Mouse (Mus musculus): ENCODE measurements at regions not wholly inside any gene's neighbourhood (a gene's known extent, or its start where the extent isn't known, plus 50 kb on each side); places are given as distances from the start of the nearest gene placed in this dataset.
"Not testable (repeated sequence)": the region's sequence is repeated elsewhere in the genome, so short reads cannot be mapped to it uniquely, and the experiment has no call there.

DNA sequence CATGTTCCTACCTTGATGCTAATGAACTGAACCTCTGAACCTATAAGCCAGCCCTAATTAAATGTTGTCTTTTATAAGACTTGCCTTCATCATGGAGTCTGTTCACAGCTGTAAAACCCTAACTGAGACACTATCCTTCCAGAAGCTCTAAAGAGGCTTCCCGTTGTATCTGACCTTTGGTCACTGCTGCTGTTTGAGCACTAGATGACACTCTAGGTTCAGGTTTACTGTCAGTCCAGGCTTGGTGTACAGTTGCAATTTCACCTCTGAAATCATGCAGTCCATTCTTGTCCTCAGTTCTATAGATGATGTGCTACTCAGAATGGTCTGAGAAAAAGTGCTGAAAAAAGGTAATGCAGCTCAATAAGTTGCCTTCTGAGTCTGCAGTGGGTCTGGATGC lies 221.9 kb upstream of the Zpld1 start:
- DNase-seq (ENCODE audit: low spot score): no peak

DNA sequence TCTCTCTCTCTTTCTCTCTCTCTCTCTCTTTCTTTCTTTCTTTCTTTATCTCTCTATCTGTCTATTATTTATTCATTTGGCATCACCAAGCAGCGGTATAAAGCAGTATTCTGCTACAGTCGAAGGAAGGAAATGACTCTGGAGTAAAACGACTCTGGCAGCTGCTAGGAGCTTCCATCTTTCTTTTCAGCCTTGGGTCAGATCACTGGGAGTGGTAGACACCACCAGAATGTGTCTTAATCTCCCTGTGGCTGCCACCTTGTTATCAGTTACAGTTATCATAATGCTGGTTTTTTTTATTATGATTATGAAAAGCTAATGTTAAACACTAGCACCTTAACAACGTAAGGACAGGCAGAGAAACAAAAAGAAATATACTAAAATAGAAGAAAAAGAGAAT lies 219.2 kb upstream of the Zpld1 start:
- no peak for DNase-seq (ENCODE audit: low spot score)

GRCm38 (mm10) chr16:55515228-55515696 lies 217.5 kb upstream of the Zpld1 start:
- no peak for DNase-seq (ENCODE audit: low spot score)

- DNase-seq (ENCODE audit: low spot score): no peak
Measured at GRCm38 (mm10) chr16:55514448-55515200, 216.8 kb upstream of the Zpld1 start.

- no peak for DNase-seq (ENCODE audit: low spot score)
Measured at GRCm38 (mm10) chr16:55504796-55505413, 207.1 kb upstream of the Zpld1 start.

- no peak for DNase-seq (ENCODE audit: low spot score)
Measured at GRCm38 (mm10) chr16:55504274-55504673, 206.5 kb upstream of the Zpld1 start.

- DNase-seq (ENCODE audit: low spot score): no peak
Measured at GRCm38 (mm10) chr16:55503273-55503672, 205.5 kb upstream of the Zpld1 start.

GRCm38 (mm10) chr16:55499831-55500230 lies 202.0 kb upstream of the Zpld1 start:
- DNase-seq (ENCODE audit: low spot score): not testable (repeated sequence)

DNA sequence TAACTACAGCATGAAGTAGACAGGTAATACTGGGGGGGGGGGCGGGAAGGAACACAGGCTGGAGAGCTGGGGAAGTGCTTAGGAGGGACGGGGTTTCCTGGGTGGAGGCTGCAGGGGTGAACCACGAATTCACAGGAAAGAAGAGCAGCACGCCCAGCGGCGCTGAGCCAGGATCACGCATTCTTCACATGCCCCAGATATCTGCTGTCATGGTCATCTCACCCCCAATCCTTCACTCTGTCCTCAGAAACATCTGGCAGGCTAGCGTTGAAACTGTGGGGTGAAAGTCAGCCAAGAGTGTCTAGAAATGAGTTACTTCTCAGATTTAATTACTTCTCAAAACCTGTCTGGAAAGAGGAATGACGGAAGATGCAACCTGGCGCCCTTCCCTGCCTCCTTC lies 197.3 kb upstream of the Zpld1 start:
- peak; percentile 52 for DNase-seq (ENCODE audit: low spot score)

- DNase-seq (ENCODE audit: low spot score): no peak
Measured at GRCm38 (mm10) chr16:55494162-55494561, 196.4 kb upstream of the Zpld1 start.

DNA sequence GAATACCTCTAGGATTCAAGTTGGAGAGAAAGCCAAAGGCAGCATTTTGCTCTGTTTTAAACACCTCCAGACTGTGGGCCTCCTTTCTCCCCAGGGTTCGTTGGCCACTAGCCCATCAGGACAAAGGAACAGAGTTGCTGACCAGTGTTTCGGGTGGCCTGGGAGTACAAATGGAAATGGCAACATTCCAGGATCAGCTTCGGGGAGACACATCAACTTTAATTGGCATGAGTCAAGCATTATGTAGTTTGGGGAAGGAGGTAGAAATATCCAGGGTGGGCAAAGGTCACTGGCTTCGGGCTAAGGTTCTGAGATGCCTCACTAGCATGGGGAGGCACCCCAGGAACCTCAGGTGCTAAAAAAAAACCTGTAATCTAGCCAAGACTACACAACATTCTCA lies 194.3 kb upstream of the Zpld1 start:
- no peak for DNase-seq (ENCODE audit: low spot score)

- DNase-seq (ENCODE audit: low spot score): no peak
Measured at GRCm38 (mm10) chr16:55484391-55484790, 186.6 kb upstream of the Zpld1 start.

DNA sequence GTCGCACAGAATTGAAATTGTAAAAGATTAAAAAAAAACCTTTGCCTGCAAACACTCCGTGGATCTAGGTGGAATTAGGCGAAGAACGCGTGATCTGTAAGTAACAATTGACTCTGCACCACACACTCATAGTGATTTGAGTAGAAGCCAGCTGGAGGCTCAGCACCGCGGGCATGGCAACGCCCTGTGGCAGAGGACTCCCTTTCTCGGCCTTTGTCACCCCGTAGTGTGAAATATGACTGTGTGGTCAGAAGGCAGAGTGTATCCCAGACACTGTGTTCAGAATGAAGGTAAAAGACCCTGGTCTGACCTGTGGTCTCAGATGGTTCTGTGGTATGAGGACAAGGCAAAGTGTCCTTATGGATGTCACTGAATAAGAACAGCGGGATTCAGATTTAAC lies 183.0 kb upstream of the Zpld1 start:
- DNase-seq (ENCODE audit: low spot score): no peak

- DNase-seq (ENCODE audit: low spot score): no peak
Measured at GRCm38 (mm10) chr16:55480304-55480703, 182.5 kb upstream of the Zpld1 start.

DNA sequence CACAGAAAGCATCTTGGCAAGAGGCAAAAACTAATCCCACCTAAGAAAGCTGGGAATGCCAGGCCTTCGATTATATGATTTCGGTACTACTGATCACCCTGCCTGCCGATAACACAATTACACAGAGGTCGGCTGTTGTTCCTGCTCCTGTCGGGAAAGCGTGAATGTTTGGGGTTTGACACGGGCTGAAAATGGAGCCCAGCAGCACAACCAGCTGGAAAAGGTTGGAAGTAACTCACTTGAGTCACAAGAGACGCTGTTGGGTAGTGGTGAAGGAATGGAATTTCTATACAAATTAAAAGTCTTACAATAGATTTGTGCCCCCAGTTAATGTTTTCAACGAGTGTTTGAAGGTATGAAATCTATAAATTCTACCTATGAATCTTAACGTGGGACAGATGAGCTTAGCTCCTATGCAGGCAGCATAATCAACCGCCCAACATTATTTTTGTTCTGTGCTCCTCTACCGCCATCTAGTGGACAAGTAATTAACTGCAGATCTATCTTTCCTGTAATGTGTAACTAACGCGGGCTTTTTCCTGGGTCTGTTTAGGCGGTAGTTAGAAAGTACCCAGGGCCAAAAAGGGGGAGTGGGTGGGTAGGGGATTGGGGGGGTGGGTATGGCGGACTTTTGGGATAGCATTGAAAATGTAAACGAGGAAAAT lies 178.9 kb upstream of the Zpld1 start:
- no peak for DNase-seq (ENCODE audit: low spot score)

GRCm38 (mm10) chr16:55474950-55475525 lies 177.3 kb upstream of the Zpld1 start:
- no peak for DNase-seq (ENCODE audit: low spot score)

- no peak for DNase-seq (ENCODE audit: low spot score)
Measured at GRCm38 (mm10) chr16:55471396-55471795, 173.6 kb upstream of the Zpld1 start.

DNA sequence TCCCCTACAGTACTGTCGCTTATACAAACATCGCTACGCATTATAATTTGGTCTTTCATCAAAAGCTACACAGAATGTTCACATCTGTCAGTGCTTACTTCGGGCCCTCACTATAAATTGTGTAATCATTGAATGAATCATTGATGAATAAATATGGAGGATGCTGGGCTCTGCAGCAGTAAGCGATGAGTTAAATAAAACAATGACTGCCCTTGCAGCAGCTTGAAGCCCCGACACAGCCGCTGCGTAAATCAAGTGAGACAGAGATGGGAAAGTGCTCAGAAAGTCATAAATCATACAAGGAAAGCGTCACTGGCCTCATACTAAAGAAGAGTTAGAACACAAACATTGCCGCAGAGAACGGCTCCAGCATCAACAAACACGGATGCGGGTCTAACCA lies 172.9 kb upstream of the Zpld1 start:
- DNase-seq (ENCODE audit: low spot score): no peak

DNA sequence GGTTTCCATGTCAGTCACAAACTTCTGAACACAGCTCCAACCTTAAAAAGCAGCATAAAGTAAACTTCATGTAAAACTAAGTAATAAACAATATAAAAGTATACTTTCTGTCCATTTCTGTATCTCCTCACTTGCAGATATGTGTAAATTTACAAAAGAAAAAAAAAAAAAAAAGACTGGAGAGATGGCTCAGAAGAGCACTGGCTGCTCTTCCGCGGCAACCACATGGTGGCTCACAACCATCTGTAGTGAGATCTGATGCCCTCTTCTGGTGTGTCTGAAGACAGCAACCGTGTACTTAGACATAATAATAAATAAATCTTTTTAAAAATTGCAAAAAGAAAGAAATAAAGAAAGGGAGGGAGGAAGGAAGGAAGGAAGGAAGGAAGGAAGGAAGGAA lies 171.9 kb upstream of the Zpld1 start:
- DNase-seq (ENCODE audit: low spot score): no peak

DNA sequence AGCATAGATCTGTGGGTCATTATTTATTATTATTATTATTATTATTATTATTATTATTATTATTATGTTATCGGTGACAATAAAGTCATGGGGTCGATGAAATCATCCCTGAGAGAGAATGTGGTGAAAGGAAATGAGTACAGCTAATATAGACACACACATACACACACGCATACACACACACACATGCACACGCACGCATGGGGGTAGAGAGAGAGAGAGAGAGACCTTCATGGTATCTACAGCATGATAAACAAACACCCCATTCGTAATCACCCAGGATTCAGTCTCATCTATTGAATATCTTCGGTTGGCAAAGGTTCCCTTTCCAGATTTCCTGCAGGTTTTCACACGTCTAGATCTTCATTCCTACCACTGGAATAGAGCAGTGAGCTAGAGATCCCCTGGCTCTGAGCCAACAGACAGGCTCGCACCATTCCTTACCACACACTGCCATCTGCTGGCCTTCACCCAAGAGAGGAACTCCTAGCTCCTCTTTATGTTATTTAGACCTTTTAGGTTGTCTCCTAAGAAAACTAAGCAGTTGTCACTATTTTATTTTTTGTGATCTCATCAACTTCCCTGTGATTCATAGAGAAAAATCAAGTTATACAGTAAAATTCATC lies 171.2 kb upstream of the Zpld1 start:
- peak; percentile 90 for DNase-seq (ENCODE audit: low spot score)

GRCm38 (mm10) chr16:55460519-55460918 lies 162.7 kb upstream of the Zpld1 start:
- peak; percentile 40 for DNase-seq (ENCODE audit: low spot score)

DNA sequence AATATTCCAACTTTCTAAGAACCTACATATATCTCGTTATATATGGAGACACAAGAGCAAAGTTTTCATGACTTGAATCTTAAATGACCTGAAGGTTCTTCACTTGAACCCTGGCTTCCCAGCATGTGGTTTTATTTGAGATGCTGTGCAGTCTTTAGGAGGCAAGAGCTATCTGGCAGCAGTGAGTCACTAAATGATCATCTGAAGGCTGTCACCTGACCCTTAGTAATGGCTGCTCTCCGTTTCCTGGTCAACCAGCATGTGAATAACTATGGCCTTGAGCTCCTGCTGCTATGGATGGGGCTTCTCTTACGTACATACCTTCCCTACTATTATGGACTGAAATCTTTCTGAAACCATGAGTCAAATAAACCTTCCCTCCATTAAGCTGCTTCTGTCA lies 149.8 kb upstream of the Zpld1 start:
- no peak for DNase-seq (ENCODE audit: low spot score)

Data from testis, postnatal 10 days (tissue).